Mouse (Mus musculus): Measurements from ENCODE around the gene Bbox1. TPM values are rescaled to one million over a fixed set of nuclear protein-coding genes. Genes with fewer than 3 reads are reported as not detected.

Gene Bbox1
- 0.14 TPM in 1 of 2 replicates, not detected in the other for polyA plus RNA-seq (2014; fragmentation: Nextera tagmentation; extraction: Ambion mirVana)

DNA sequence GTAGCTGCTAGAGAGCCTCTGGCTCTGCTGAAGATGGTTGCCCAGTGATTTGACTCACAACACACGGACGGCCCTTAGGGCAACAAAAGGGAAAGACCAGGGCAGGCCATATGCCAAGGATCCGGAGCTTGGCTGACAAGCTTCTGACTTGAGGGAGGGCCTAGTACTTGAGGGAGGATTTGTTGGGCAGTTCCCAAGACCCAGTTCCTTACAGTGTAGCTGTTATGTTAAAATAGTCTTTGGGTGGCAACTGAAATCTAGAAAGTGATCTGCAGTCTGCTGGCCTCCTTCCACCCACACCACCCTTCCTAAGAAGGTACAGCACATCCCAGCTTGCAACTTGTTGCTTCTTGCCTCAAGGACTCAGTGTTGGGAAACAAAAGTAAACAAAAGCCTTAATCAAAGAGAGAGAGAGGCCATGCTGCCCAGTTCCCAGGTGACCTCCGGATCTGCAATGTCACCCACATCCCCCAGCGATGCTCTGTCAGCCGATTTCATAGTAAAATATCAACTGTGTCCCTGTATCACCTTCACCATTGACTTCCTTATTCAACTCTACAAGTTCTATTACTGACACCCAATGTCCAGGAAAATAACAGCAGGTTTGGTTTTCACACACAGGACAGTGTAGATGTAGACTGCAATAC, at the start of gene Bbox1:
Gene Bbox1, minus strand, starts transcription at position 52 of the 647 bp plus-strand sequence.
- DNase-seq (ENCODE audit: low spot score) (no peak), ATAC-seq (ENCODE audit: low FRiP score) (no peak)
- H3K4me1 ChIP-seq (replicated peaks; ENCODE audit: control insufficient read depth, insufficient read depth, low read length): no peaks in the 10 kb centered on the region
- no peaks in the 10 kb centered on the region for H3K36me3 ChIP-seq (ENCODE audit: control insufficient read depth, insufficient read depth, low read length)
- H3K27ac ChIP-seq (ENCODE audit: low read depth, low read length): no peak within 1 kb of the TSS
- no peaks in the 10 kb centered on the region for H3K27me3 ChIP-seq (ENCODE audit: control insufficient read depth, insufficient read depth, low read length)
- 86% methylated on average over 6 of the region's 6 CpGs for WGBS
- no peak within 1 kb of the TSS for H3K4me3 ChIP-seq (ENCODE audit: low read depth, low read length)
- H3K9ac ChIP-seq (ENCODE audit: low read depth, low read length): no peak within 1 kb of the TSS
- H3K9me3 ChIP-seq (ENCODE audit: control insufficient read depth, low read length): no peaks in the 10 kb centered on the region
- H3K4me2 ChIP-seq (replicated peaks; ENCODE audit: low read depth, low read length): no peak within 1 kb of the TSS

DNA sequence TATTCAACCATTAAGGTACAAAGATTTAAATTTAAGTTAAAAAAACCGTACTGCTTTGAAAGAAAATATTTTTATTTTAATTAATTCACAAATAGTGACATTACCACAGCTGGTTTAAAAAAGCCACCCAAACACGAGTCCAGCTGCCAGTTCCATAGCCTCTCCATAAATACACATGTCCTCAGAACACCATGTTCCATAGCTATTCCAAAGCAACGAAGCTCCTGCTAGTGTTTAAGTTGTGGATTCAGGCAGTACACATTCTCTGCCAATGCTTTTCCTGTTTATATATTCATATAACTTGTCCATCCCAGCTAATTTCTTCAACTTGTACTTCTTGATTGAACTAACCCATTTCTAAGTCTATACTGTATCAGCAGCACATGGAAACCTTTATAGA, 49.5 kb upstream of the Bbox1 start:
- 83% methylated on average over 3 of the region's 3 CpGs for WGBS
- Histone ChIP-seq H3K36me3 (ENCODE audit: control insufficient read depth, insufficient read depth, low read length) (no peaks in the 10 kb centered on the region), H3K27me3 (ENCODE audit: control insufficient read depth, insufficient read depth, low read length) (no peaks in the 10 kb centered on the region), H3K9ac (ENCODE audit: low read depth, low read length) (no peak overlapping the region), H3K4me3 (ENCODE audit: low read depth, low read length) (no peak overlapping the region), H3K4me1 (replicated peaks; ENCODE audit: control insufficient read depth, insufficient read depth, low read length) (no peaks in the 10 kb centered on the region), H3K27ac (ENCODE audit: low read depth, low read length) (no peak overlapping the region), H3K9me3 (ENCODE audit: control insufficient read depth, low read length) (no peaks in the 10 kb centered on the region), H3K4me2 (replicated peaks; ENCODE audit: low read depth, low read length) (no peak overlapping the region)
- ATAC-seq (ENCODE audit: low FRiP score) (no peak), DNase-seq (ENCODE audit: low spot score) (no peak)

DNA sequence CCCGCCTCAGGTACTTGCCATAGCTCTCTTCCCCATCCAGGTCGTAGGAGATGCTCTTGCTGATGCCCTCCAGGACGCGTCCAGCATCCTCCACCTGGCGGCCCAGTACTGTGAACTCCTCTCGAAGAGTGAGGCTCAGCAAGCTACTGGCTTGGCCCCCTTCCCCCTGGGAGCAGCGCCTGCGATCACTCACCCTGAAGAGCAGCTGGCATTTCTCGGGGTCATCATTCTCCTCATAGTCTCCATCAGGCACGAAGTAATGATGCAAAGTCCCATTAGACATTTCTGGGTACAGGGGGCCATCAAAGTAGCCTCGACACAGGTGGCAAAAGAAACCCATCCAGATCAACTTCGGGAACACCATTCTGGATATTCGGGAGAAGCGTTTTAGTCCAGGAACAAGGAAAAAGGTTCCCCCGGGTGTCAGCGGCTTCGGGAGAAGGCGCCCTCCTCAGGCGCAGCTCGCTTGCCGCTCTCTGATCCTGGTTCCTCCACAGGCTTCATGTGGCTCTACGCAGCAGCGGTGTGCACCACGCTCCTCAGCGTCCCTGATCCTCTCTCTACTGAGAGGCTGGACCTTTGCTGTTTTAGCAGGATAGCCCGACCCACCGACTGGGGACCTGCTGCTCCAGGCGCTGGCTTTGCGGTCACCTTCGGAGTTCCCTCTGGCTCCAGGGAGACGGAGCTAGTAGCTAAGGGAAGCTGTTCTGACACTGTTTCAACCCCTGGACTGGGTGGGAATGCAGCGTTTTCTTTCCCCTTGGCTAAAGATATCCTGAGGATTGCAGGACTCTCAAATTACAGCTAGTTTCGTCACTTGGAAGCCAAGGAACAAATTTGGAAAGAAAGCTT, 48.3 kb upstream of the Bbox1 start, which contains the start of gene Fibin:
Gene Fibin, minus strand, starts transcription at position 752 of the 852 bp plus-strand sequence.
- Histone ChIP-seq H3K9ac (ENCODE audit: low read depth, low read length) (peak within 1 kb of the TSS; percentile 58), H3K4me3 (ENCODE audit: low read depth, low read length) (peak within 1 kb of the TSS; percentile 39), H3K4me1 (replicated peaks; ENCODE audit: control insufficient read depth, insufficient read depth, low read length) (no peaks in the 10 kb centered on the region), H3K27me3 (ENCODE audit: control insufficient read depth, insufficient read depth, low read length) (no peaks in the 10 kb centered on the region), H3K36me3 (ENCODE audit: control insufficient read depth, insufficient read depth, low read length) (no peaks in the 10 kb centered on the region), H3K9me3 (ENCODE audit: control insufficient read depth, low read length) (no peaks in the 10 kb centered on the region), H3K4me2 (replicated peaks; ENCODE audit: low read depth, low read length) (peak within 1 kb of the TSS; percentile 81), H3K27ac (ENCODE audit: low read depth, low read length) (no peak within 1 kb of the TSS)
- 2% methylated on average over 33 of the region's 33 CpGs for WGBS
- DNase-seq (ENCODE audit: low spot score) (peak; percentile 57), ATAC-seq (ENCODE audit: low FRiP score) (peak; percentile 81)

DNA sequence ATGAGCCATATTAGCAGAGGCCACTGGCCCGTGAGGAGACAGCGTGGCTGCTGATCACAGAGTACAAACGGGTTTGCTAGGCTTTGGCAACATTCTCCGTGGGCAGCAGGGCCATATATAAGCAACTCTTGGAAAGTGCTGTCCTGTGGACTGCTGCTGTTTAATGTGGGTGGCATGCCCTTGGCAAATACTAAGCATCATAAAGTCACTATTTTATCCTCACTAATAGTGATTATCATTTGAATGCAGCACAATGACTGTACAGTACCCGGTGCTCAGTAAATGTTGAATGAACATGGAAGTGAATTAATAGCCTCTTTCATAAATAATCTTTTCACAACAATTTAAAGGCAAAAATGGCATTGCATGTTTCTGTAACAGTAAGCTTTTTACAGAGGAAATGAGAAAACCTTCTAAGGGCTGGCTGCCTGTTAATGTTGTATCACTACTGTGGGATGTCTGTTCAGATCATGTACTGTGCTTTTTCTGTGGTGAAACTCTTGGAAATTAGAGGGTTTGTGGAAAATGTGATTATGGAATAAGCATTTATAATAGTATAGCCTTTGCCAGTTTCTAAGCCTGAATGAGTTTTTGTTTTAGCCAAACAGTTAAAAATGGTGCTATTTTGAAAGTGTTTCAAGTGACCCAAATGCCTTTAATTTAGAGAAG, 39.1 kb upstream of the Bbox1 start:
- DNase-seq (ENCODE audit: low spot score) (no peak), ATAC-seq (ENCODE audit: low FRiP score) (no peak)
- Histone ChIP-seq H3K9me3 (ENCODE audit: control insufficient read depth, low read length) (no peaks in the 10 kb centered on the region), H3K4me1 (replicated peaks; ENCODE audit: control insufficient read depth, insufficient read depth, low read length) (no peaks in the 10 kb centered on the region), H3K27me3 (ENCODE audit: control insufficient read depth, insufficient read depth, low read length) (no peaks in the 10 kb centered on the region), H3K4me3 (ENCODE audit: low read depth, low read length) (no peak overlapping the region), H3K36me3 (ENCODE audit: control insufficient read depth, insufficient read depth, low read length) (no peaks in the 10 kb centered on the region), H3K9ac (ENCODE audit: low read depth, low read length) (no peak overlapping the region), H3K4me2 (replicated peaks; ENCODE audit: low read depth, low read length) (no peak overlapping the region), H3K27ac (ENCODE audit: low read depth, low read length) (no peak overlapping the region)
- WGBS: 89% methylated on average over 5 of the region's 5 CpGs

DNA sequence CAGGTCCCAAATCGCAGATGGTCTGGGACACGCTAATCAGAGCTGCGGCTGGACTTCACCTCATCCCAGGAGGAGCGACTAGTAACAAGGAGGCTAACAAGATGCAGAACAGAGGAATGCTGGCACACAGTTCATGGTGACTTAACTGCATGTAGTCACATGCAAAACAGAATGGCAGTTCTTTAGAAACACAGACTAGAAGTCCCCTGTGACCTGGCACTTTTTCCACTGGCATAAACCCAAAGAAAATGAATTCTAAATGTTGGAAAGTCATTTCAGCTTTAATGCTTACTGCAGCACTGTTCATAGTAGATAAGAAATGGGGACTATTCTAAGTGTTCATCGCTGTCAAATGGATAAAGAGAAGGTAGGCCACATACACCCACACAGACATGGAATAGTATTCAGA, 37.5 kb upstream of the Bbox1 start:
- Histone ChIP-seq H3K4me2 (replicated peaks; ENCODE audit: low read depth, low read length) (no peak overlapping the region), H3K4me3 (ENCODE audit: low read depth, low read length) (no peak overlapping the region), H3K9me3 (ENCODE audit: control insufficient read depth, low read length) (no peaks in the 10 kb centered on the region), H3K27ac (ENCODE audit: low read depth, low read length) (no peak overlapping the region), H3K36me3 (ENCODE audit: control insufficient read depth, insufficient read depth, low read length) (no peaks in the 10 kb centered on the region), H3K4me1 (replicated peaks; ENCODE audit: control insufficient read depth, insufficient read depth, low read length) (no peaks in the 10 kb centered on the region), H3K27me3 (ENCODE audit: control insufficient read depth, insufficient read depth, low read length) (no peaks in the 10 kb centered on the region), H3K9ac (ENCODE audit: low read depth, low read length) (no peak overlapping the region)
- 34% methylated on average over 5 of the region's 5 CpGs for WGBS
- ATAC-seq (ENCODE audit: low FRiP score): peak; percentile 66; the same call in 1 of the 2 replicates
- DNase-seq (ENCODE audit: low spot score): no peak

DNA sequence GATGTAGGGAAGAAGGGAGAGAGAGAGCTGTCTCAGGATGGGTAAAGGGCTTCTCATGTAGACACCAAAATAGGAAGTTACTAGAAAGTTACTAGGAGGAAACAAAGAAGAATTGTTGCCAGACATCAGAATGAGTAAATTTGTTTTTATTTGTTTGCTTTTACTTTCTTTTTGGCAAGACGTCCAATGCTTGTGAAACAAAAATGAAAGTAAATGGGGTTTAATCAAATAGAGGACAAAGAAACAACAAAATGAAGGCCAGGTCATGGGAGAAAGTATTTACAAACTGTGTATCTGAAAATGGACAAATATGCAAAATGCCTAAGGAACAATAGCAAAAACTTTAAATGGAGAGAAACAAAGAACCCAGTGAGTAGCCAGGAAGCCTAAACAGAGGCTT, 37.0 kb upstream of the Bbox1 start:
- Histone ChIP-seq H3K9ac (ENCODE audit: low read depth, low read length) (no peak overlapping the region), H3K27me3 (ENCODE audit: control insufficient read depth, insufficient read depth, low read length) (no peaks in the 10 kb centered on the region), H3K4me1 (replicated peaks; ENCODE audit: control insufficient read depth, insufficient read depth, low read length) (no peaks in the 10 kb centered on the region), H3K36me3 (ENCODE audit: control insufficient read depth, insufficient read depth, low read length) (no peaks in the 10 kb centered on the region), H3K4me3 (ENCODE audit: low read depth, low read length) (no peak overlapping the region), H3K27ac (ENCODE audit: low read depth, low read length) (no peak overlapping the region), H3K9me3 (ENCODE audit: control insufficient read depth, low read length) (no peaks in the 10 kb centered on the region), H3K4me2 (replicated peaks; ENCODE audit: low read depth, low read length) (no peak overlapping the region)
- DNase-seq (ENCODE audit: low spot score): no peak
- ATAC-seq (ENCODE audit: low FRiP score): no peak
- 44% methylated on average over 1 of the region's 1 CpGs for WGBS

DNA sequence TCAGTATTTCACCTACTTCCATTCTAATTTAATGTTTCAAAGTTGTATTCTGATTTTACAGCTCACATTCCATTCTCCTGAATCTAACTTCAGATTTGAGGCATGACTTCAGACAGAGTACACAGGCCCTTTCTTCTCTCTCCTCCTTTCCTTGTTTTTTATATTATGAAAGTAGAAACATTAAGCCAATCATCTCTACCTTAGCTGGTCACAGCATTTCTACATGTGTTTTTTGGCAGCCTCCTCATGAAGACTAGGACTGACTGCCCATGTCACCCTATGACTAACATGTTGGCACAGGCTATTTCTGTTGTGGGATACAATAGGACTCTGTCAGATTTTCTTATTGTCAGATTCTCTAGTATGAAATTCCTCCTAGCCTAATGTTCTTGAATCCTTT, 14.6 kb upstream of the Bbox1 start:
- H3K4me2 ChIP-seq (replicated peaks; ENCODE audit: low read depth, low read length): no peak overlapping the region
- ATAC-seq (ENCODE audit: low FRiP score) (no peak), DNase-seq (ENCODE audit: low spot score) (no peak)
- no peak overlapping the region for H3K27ac ChIP-seq (ENCODE audit: low read depth, low read length)
- H3K27me3 ChIP-seq (ENCODE audit: control insufficient read depth, insufficient read depth, low read length): no peaks in the 10 kb centered on the region
- no peak overlapping the region for H3K9ac ChIP-seq (ENCODE audit: low read depth, low read length)
- no peak overlapping the region for H3K4me3 ChIP-seq (ENCODE audit: low read depth, low read length)
- H3K36me3 ChIP-seq (ENCODE audit: control insufficient read depth, insufficient read depth, low read length): no peaks in the 10 kb centered on the region
- H3K9me3 ChIP-seq (ENCODE audit: control insufficient read depth, low read length): no peaks in the 10 kb centered on the region
- H3K4me1 ChIP-seq (replicated peaks; ENCODE audit: control insufficient read depth, insufficient read depth, low read length): no peaks in the 10 kb centered on the region

DNA sequence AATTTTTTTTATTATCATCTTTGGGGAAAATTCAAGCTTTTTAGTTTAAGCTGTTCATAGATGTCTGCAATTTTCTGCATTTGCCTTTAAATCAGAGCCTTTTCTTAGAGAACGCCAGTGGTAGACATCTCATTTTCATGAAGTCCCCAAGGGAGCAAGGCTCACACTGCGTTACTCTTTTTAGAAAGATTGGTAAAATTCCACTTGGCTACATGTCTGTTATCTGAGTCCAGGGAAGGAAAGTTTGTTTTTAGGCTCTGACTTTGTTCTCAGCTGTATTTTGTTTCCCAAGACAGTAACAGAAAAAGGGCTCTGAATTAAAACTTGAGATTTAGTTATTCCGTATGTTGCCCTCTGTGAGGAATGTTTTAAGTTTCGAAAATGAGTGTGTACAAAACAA, 5.6 kb upstream of the Bbox1 start:
- 77% methylated on average over 4 of the region's 4 CpGs for WGBS
- Histone ChIP-seq H3K9ac (ENCODE audit: low read depth, low read length) (no peak overlapping the region), H3K4me3 (ENCODE audit: low read depth, low read length) (no peak overlapping the region), H3K27ac (ENCODE audit: low read depth, low read length) (no peak overlapping the region), H3K4me2 (replicated peaks; ENCODE audit: low read depth, low read length) (no peak overlapping the region), H3K4me1 (replicated peaks; ENCODE audit: control insufficient read depth, insufficient read depth, low read length) (no peaks in the 10 kb centered on the region), H3K9me3 (ENCODE audit: control insufficient read depth, low read length) (no peaks in the 10 kb centered on the region), H3K36me3 (ENCODE audit: control insufficient read depth, insufficient read depth, low read length) (no peaks in the 10 kb centered on the region), H3K27me3 (ENCODE audit: control insufficient read depth, insufficient read depth, low read length) (no peaks in the 10 kb centered on the region)
- no peak for DNase-seq (ENCODE audit: low spot score)
- no peak for ATAC-seq (ENCODE audit: low FRiP score)
